8 mouse cellular contexts compared by ENCODE assay signal in the genomic region with DNA sequence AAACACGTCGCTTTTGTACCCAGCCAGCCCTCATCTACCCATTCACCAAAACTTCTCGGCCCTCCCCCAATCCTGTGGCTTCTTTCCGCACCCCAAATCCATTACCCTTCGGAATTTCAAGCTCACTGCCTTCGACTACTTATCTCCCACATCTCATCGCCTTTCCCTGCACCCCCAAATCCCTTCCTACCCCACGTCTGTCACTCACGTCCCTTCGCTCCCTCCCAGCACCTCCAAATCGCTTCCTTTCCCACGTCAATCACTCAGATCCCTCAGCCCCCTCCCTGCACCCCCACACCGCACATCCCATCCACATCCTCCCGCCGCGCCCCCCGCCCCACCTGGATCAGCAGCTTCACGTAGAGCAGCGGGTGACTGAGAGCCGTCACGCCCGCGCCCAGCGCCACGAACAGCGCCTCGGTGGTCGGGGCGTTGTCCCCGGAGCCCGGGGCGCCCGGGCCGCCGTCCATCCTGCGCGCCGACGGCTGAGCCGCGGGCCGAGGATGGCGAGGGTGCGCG. TPM values are rescaled to one million over a fixed set of nuclear protein-coding genes. Genes with fewer than 3 reads are reported as not detected.
DNase-seq lines count a peak whose midpoint lies in the region; ATAC-seq and TF ChIP-seq lines count a peak whose summit lies in the region.

No protein-coding gene starts in this region.

- no peak for DNase-seq in gastrocnemius, adult 2 months
- no peak for DNase-seq in gastrocnemius, adult 8-10 months (ENCODE audit: low spot score in 2 of 2)
- DNase-seq in 416B (ENCODE audit: low read depth), result peak; percentile 43
- DNase-seq in cerebellum, adult 2 months, result no peak
- peak; percentile 56 for DNase-seq in hindbrain, embryonic 11.5 days (ENCODE audit: low spot score)
- no peak for DNase-seq in urinary bladder, postnatal 25 days (ENCODE audit: low spot score)

- WGBS in cerebellum, adult 2 months, result under 1% methylated on average over 45 of the region's 45 CpGs
- WGBS in hindbrain, embryonic 11.5 days, result under 1% methylated on average over 42 of the region's 45 CpGs
- WGBS in liver, embryonic 15.5 days (ENCODE audit: insufficient replicate concordance), result under 1% methylated on average over 45 of the region's 45 CpGs
- under 1% methylated on average over 42 of the region's 45 CpGs for WGBS in stomach, embryonic 14.5 days

- peaks cover 11% of the 10 kb centered on the region for H3K4me1 ChIP-seq in cerebellum, adult 2 months (ENCODE audit: control insufficient read depth, insufficient read depth, low read length)
- peaks cover 7% of the 10 kb centered on the region; the same call in 1 of the 2 replicates for H3K4me1 ChIP-seq in hindbrain, embryonic 11.5 days (replicated peaks; ENCODE audit: control insufficient read depth, insufficient read depth, low read length)
- H3K4me1 ChIP-seq in liver, embryonic 15.5 days (replicated peaks), result peaks cover 51% of the 10 kb centered on the region
- H3K4me1 ChIP-seq in stomach, embryonic 14.5 days (ENCODE audit: control insufficient read depth, insufficient read depth, low read length), result peaks cover 21% of the 10 kb centered on the region

- peak overlapping the region; percentile 98 for H3K27ac ChIP-seq in gastrocnemius, adult 2 months
- peak overlapping the region; percentile 53 for H3K27ac ChIP-seq in cerebellum, adult 2 months (ENCODE audit: insufficient read depth, low read length)
- H3K27ac ChIP-seq in hindbrain, embryonic 11.5 days (ENCODE audit: low read depth, low read length), result peak overlapping the region; percentile 79
- peak overlapping the region; percentile 85 for H3K27ac ChIP-seq in liver, embryonic 15.5 days (replicated peaks)
- H3K27ac ChIP-seq in stomach, embryonic 14.5 days (ENCODE audit: low read length), result peak overlapping the region; percentile 83

- no peaks in the 10 kb centered on the region for H3K9me3 ChIP-seq in hindbrain, embryonic 11.5 days (ENCODE audit: control insufficient read depth, low read length)
- no peaks in the 10 kb centered on the region for H3K9me3 ChIP-seq in liver, embryonic 15.5 days (replicated peaks)
- no peaks in the 10 kb centered on the region for H3K9me3 ChIP-seq in stomach, embryonic 14.5 days (ENCODE audit: control insufficient read depth, low read depth, low read length)

- H3K4me3 ChIP-seq in gastrocnemius, adult 2 months, result peak overlapping the region; percentile 88
- H3K4me3 ChIP-seq in cerebellum, adult 2 months (replicated peaks; ENCODE audit: insufficient read depth, low read depth, low read length), result peak overlapping the region; percentile 91
- H3K4me3 ChIP-seq in hindbrain, embryonic 11.5 days (ENCODE audit: low read depth, low read length), result peak overlapping the region; percentile 97
- H3K4me3 ChIP-seq in liver, embryonic 15.5 days (replicated peaks), result peak overlapping the region; percentile 94
- peak overlapping the region; percentile 93 for H3K4me3 ChIP-seq in stomach, embryonic 14.5 days (ENCODE audit: low read depth, low read length)

- no peak for ATAC-seq in hindbrain, embryonic 11.5 days (ENCODE audit: low FRiP score)
- no peak for ATAC-seq in liver, embryonic 15.5 days (ENCODE audit: insufficient read depth)
- ATAC-seq in stomach, embryonic 14.5 days (ENCODE audit: insufficient number of reproducible peaks, insufficient read depth, low FRiP score, low read depth), result no peak

- H3K4me2 ChIP-seq in hindbrain, embryonic 11.5 days (replicated peaks; ENCODE audit: low read depth, low read length), result peak overlapping the region; percentile 54
- peak overlapping the region; percentile 96 for H3K4me2 ChIP-seq in liver, embryonic 15.5 days
- H3K4me2 ChIP-seq in stomach, embryonic 14.5 days (replicated peaks; ENCODE audit: low read depth, low read length), result peak overlapping the region; percentile 78

- no peaks in the 10 kb centered on the region for H3K27me3 ChIP-seq in cerebellum, adult 2 months (ENCODE audit: control insufficient read depth, insufficient read depth, low read length)
- H3K27me3 ChIP-seq in hindbrain, embryonic 11.5 days (ENCODE audit: control insufficient read depth, insufficient read depth, low read length), result no peaks in the 10 kb centered on the region
- no peaks in the 10 kb centered on the region for H3K27me3 ChIP-seq in liver, embryonic 15.5 days
- no peaks in the 10 kb centered on the region for H3K27me3 ChIP-seq in stomach, embryonic 14.5 days (ENCODE audit: control insufficient read depth, insufficient read depth, low read length)

- TF ChIP-seq CTCF in gastrocnemius, adult 2 months (IDR thresholded peaks at IDR 0.05), result no peak
- no peak for TF ChIP-seq CTCF in cerebellum, adult 2 months (IDR thresholded peaks at IDR 0.05; ENCODE audit: borderline replicate concordance, insufficient read depth, low read depth, low read length)

- H3K9ac ChIP-seq in hindbrain, embryonic 11.5 days (ENCODE audit: low read depth, low read length), result peak overlapping the region; percentile 94
- H3K9ac ChIP-seq in liver, embryonic 15.5 days, result peak overlapping the region; percentile 87
- H3K9ac ChIP-seq in stomach, embryonic 14.5 days (replicated peaks; ENCODE audit: low read depth, low read length), result peak overlapping the region; percentile 92

- intact Hi-C loops in gastrocnemius, adult 2 months (cut with DNase I), result no loop called here

- TF ChIP-seq POLR2A in cerebellum, adult 2 months (IDR thresholded peaks at IDR 0.05; ENCODE audit: borderline replicate concordance, insufficient read depth, low read length), result no peak

- 0 out of 2 replicates have a peak, but pooled peaks cover 5% of the 10 kb centered on the region for H3K36me3 ChIP-seq in hindbrain, embryonic 11.5 days (ENCODE audit: control insufficient read depth, insufficient read depth, low read length)
- H3K36me3 ChIP-seq in liver, embryonic 15.5 days (replicated peaks), result peaks cover 15% of the 10 kb centered on the region; the same call in 1 of the 2 replicates
- H3K36me3 ChIP-seq in stomach, embryonic 14.5 days (ENCODE audit: control insufficient read depth, insufficient read depth, low read length), result peaks cover 10% of the 10 kb centered on the region; the same call in 1 of the 2 replicates

RNA-seq across cellular contexts. Expression of a gene that starts 0.5 kb away (rescaled TPM):
- total RNA-seq in gastrocnemius, adult 2 months (2021), result 100 to 1,000 TPM in 1 of 2 experiments, 10 to 100 TPM in 1; 78.5 to 109 TPM
- 10 to 100 TPM; 74.1 to 82.3 (median 80.3) TPM for total RNA-seq in gastrocnemius, adult 8-10 months (2022)
- 447 and 479 TPM in 2 replicates for polyA plus RNA-seq in cerebellum, adult 2 months (2012; rRNA removed)
- 356 and 425 TPM in 2 replicates for polyA plus RNA-seq in hindbrain, embryonic 11.5 days (2014; fragmentation: Nextera tagmentation; extraction: Ambion mirVana)
- polyA plus RNA-seq in liver, embryonic 15.5 days (2015; fragmentation: Nextera tagmentation; extraction: Ambion mirVana), result 59.4 and 74.4 TPM in 2 replicates
- 287 and 333 TPM in 2 replicates for polyA plus RNA-seq in stomach, embryonic 14.5 days (2014; fragmentation: Nextera tagmentation; extraction: Ambion mirVana)

RNA-seq across cellular contexts. Expression of a gene that starts 13.5 kb away (rescaled TPM):
- total RNA-seq in gastrocnemius, adult 2 months (2021), result 1 to 10 TPM in 1 of 2 experiments, under 1 TPM in 1; 0.74 to 1.1 TPM
- total RNA-seq in gastrocnemius, adult 8-10 months (2022), result 1 to 10 TPM in 1 of 4 experiments, under 1 TPM in 3; 0.38 to 1.0 (median 0.67) TPM
- polyA plus RNA-seq in cerebellum, adult 2 months (2012; rRNA removed), result 5.5 and 5.9 TPM in 2 replicates
- polyA plus RNA-seq in hindbrain, embryonic 11.5 days (2014; fragmentation: Nextera tagmentation; extraction: Ambion mirVana), result 2.7 and 4.2 TPM in 2 replicates
- polyA plus RNA-seq in liver, embryonic 15.5 days (2015; fragmentation: Nextera tagmentation; extraction: Ambion mirVana), result 6.5 and 8.4 TPM in 2 replicates
- polyA plus RNA-seq in stomach, embryonic 14.5 days (2014; fragmentation: Nextera tagmentation; extraction: Ambion mirVana), result 8.4 and 11.5 TPM in 2 replicates

RNA-seq across cellular contexts. Expression of a gene that starts 29.7 kb away (rescaled TPM):
- total RNA-seq in gastrocnemius, adult 2 months (2021), result 10 to 100 TPM; 21.9 to 52.6 TPM
- total RNA-seq in gastrocnemius, adult 8-10 months (2022), result 10 to 100 TPM; 12.3 to 27.4 (median 16.7) TPM
- polyA plus RNA-seq in cerebellum, adult 2 months (2012; rRNA removed), result 0.75 and 1.0 TPM in 2 replicates
- 0.32 and 0.67 TPM in 2 replicates for polyA plus RNA-seq in hindbrain, embryonic 11.5 days (2014; fragmentation: Nextera tagmentation; extraction: Ambion mirVana)
- polyA plus RNA-seq in liver, embryonic 15.5 days (2015; fragmentation: Nextera tagmentation; extraction: Ambion mirVana), result 1.9 and 2.4 TPM in 2 replicates
- 0.13 and 0.41 TPM in 2 replicates for polyA plus RNA-seq in stomach, embryonic 14.5 days (2014; fragmentation: Nextera tagmentation; extraction: Ambion mirVana)

Comparison
In these comparisons a context has a peak if more than half of its experiments do, and no peak if none do; other contexts are left out.
1. DNase-seq: peak in 416B (single experiment) and hindbrain, embryonic 11.5 days (single experiment); none in gastrocnemius, adult 2 months (single experiment), gastrocnemius, adult 8-10 months (0 of 2), cerebellum, adult 2 months (0 of 2) and urinary bladder, postnatal 25 days (single experiment).
2. Peak in every context shown above with its lines, with median percentiles within 50 percentile points of each other: H3K27ac ChIP-seq, H3K4me3 ChIP-seq, H3K4me2 ChIP-seq and H3K9ac ChIP-seq.